Mouse (Mus musculus): ENCODE data around the gene Ubxn2a. TPM values are rescaled to one million over a fixed set of nuclear protein-coding genes. Genes with fewer than 3 reads are reported as not detected.

Ubxn2a gene
- total and polyA plus RNA-seq, 3 experiments: 22.6 to 75.5 (median 58.3) TPM

DNA sequence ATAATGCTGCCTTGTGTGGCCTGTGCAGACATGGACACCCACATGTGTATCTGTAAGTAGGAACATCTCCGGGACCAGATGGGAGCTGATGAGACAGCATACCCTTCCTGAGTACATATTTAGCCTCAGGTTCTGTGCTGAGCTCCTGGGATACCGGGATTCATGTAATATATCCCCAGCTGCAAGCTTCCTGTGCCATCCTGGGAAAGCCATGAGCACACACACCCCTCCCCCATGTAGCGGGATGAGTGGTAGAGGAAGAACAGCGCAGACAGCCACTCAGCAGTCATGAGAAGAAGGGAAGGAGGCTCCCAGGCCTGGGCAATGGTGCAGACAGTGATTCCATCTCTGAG lies 43.2 kb downstream of the Ubxn2a start:
- peaks cover 99% of the 10 kb centered on the region for H3K36me3 ChIP-seq (replicated peaks)
- ATAC-seq (ENCODE audit: extremely low read depth, insufficient number of reproducible peaks, low FRiP score, poor library complexity, severe bottlenecking): no peak

GRCm38 (mm10) chr12:4863654-4864337 lies 43.7 kb downstream of the Ubxn2a start:
- ATAC-seq (ENCODE audit: extremely low read depth, insufficient number of reproducible peaks, low FRiP score, poor library complexity, severe bottlenecking) (no peak), DNase-seq (ENCODE audit: low spot score) (no peak)
- Histone ChIP-seq H3K36me3 (replicated peaks) (peaks cover 94% of the 10 kb centered on the region), H3K4me3 (ENCODE audit: low read depth, low read length) (no peak overlapping the region), H3K27me3 (ENCODE audit: insufficient read depth, low read length) (no peaks in the 10 kb centered on the region), H3K9me3 (replicated peaks) (no peaks in the 10 kb centered on the region), H3K4me1 (ENCODE audit: insufficient read depth, low read depth, low read length) (peaks cover 80% of the 10 kb centered on the region)
- TF ChIP-seq CTCF (IDR thresholded peaks at IDR 0.05; ENCODE audit: low read depth, low read length): no peak
- no peak for TF ChIP-seq GATA1 (IDR thresholded peaks at IDR 0.05; ENCODE audit: borderline replicate concordance, low read length)
- no peak for TF ChIP-seq POLR2AphosphoS5 (IDR thresholded peaks at IDR 0.05; ENCODE audit: insufficient replicate concordance, low read depth, low read length)
- no peak for TF ChIP-seq TAL1 (conservative IDR thresholded peaks at IDR 0.05; ENCODE audit: low read depth, low read length)
- TF ChIP-seq GATA2 (IDR thresholded peaks at IDR 0.05; ENCODE audit: borderline replicate concordance, low read depth, low read length): no peak

More for the DNA sequence above, 43.2 kb downstream of the Ubxn2a start:
- Histone ChIP-seq H3K27me3 (ENCODE audit: insufficient read depth, low read length) (no peaks in the 10 kb centered on the region), H3K4me1 (ENCODE audit: insufficient read depth, low read depth, low read length) (peaks cover 84% of the 10 kb centered on the region), H3K4me3 (ENCODE audit: low read depth, low read length) (no peak overlapping the region), H3K9me3 (replicated peaks) (no peaks in the 10 kb centered on the region)
- TF ChIP-seq GATA2 (IDR thresholded peaks at IDR 0.05; ENCODE audit: borderline replicate concordance, low read depth, low read length) (no peak), POLR2AphosphoS5 (IDR thresholded peaks at IDR 0.05; ENCODE audit: insufficient replicate concordance, low read depth, low read length) (no peak), TAL1 (conservative IDR thresholded peaks at IDR 0.05; ENCODE audit: low read depth, low read length) (no peak), CTCF (IDR thresholded peaks at IDR 0.05; ENCODE audit: low read depth, low read length) (no peak), GATA1 (IDR thresholded peaks at IDR 0.05; ENCODE audit: borderline replicate concordance, low read length) (no peak)
- no peak for DNase-seq (ENCODE audit: low spot score)

- H3K36me3 ChIP-seq (replicated peaks): peaks cover 94% of the 10 kb centered on the region
- TF ChIP-seq GATA2 (IDR thresholded peaks at IDR 0.05; ENCODE audit: borderline replicate concordance, low read depth, low read length): no peak
- TF ChIP-seq CTCF (IDR thresholded peaks at IDR 0.05; ENCODE audit: low read depth, low read length): peak; percentile 47
- TF ChIP-seq GATA1 (IDR thresholded peaks at IDR 0.05; ENCODE audit: borderline replicate concordance, low read length): no peak
- TF ChIP-seq POLR2AphosphoS5 (IDR thresholded peaks at IDR 0.05; ENCODE audit: insufficient replicate concordance, low read depth, low read length): no peak; the same call in 1 of the 2 replicates
- no peak for TF ChIP-seq TAL1 (conservative IDR thresholded peaks at IDR 0.05; ENCODE audit: low read depth, low read length)
- no peak overlapping the region for H3K4me3 ChIP-seq (ENCODE audit: low read depth, low read length)
- H3K9me3 ChIP-seq (replicated peaks): no peaks in the 10 kb centered on the region
- no peak for DNase-seq (ENCODE audit: low spot score)
- no peaks in the 10 kb centered on the region for H3K27me3 ChIP-seq (ENCODE audit: insufficient read depth, low read length)
- no peak for ATAC-seq (ENCODE audit: extremely low read depth, insufficient number of reproducible peaks, low FRiP score, poor library complexity, severe bottlenecking)
- peaks cover 74% of the 10 kb centered on the region for H3K4me1 ChIP-seq (ENCODE audit: insufficient read depth, low read depth, low read length)
These were observed 44.8 kb downstream of the Ubxn2a start for GRCm38 (mm10) chr12:4862672-4863071.

DNA sequence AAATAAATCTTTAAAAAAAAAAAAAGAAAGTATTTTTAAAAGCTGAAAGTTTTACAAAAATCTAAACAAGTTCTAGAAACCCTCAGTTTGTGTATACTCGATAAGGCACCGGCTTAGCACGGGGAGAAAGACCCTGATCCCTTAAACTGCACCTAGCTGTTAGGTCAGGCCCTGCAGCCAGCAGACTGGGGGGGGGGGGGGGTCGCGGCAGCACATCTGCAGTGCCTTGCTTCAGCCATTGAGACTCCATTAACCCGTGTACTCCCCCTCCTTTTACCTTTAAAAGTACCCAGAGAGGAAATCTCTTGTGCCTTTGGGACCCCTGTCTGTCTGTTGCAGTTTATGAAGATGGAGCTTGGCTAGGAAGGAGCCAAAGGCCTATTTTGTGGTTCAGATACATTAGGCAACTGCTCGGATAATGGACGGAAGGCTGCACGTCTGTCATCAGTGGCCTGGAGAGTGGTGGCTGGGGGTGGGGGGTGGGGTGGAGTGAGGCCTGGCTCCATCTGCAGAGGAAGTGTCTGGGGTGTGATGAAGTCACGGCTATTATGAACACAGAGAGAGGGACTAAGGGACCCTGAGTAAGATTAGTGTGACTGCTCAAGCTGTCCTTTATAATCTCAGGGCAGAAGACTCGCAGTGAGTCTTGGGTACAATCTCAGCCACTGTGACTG lies 48.1 kb downstream of the Ubxn2a start:
- DNase-seq (ENCODE audit: low spot score) (peak; percentile 33), ATAC-seq (ENCODE audit: extremely low read depth, insufficient number of reproducible peaks, low FRiP score, poor library complexity, severe bottlenecking) (peak; percentile 29)
- H3K4me3 ChIP-seq (ENCODE audit: low read depth, low read length): no peak overlapping the region
- peaks cover 45% of the 10 kb centered on the region for H3K4me1 ChIP-seq (ENCODE audit: insufficient read depth, low read depth, low read length)
- TF ChIP-seq CTCF (IDR thresholded peaks at IDR 0.05; ENCODE audit: low read depth, low read length) (no peak), GATA1 (IDR thresholded peaks at IDR 0.05; ENCODE audit: borderline replicate concordance, low read length) (no peak), POLR2AphosphoS5 (IDR thresholded peaks at IDR 0.05; ENCODE audit: insufficient replicate concordance, low read depth, low read length) (no peak), TAL1 (conservative IDR thresholded peaks at IDR 0.05; ENCODE audit: low read depth, low read length) (no peak), GATA2 (IDR thresholded peaks at IDR 0.05; ENCODE audit: borderline replicate concordance, low read depth, low read length) (no peak)
- peaks cover 81% of the 10 kb centered on the region for H3K36me3 ChIP-seq (replicated peaks)
- H3K9me3 ChIP-seq (replicated peaks): peaks cover 2% of the 10 kb centered on the region; the same call in 1 of the 2 replicates
- no peaks in the 10 kb centered on the region for H3K27me3 ChIP-seq (ENCODE audit: insufficient read depth, low read length)

DNA sequence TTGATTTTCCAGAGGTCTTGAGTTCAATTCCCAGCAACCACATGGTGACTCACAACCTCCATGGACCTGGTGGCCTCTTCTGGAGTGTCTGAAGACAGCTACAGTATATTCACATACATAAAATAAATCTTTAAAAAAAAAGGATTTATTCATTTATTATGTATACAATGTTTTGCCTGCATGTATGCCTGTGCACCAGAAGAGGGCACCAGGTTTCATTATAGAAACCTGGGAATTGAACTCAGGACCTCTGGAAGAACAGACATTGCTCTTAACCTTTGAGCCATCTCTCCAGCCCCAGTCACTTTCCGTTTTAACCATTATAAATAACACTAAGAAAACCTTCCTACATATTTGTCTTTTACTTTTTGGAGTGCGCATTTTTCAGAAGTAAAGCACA lies 50.7 kb downstream of the Ubxn2a start:
- Histone ChIP-seq H3K36me3 (replicated peaks) (peaks cover 72% of the 10 kb centered on the region), H3K27me3 (ENCODE audit: insufficient read depth, low read length) (no peaks in the 10 kb centered on the region), H3K9me3 (replicated peaks) (peaks cover 2% of the 10 kb centered on the region; the same call in 1 of the 2 replicates), H3K4me1 (ENCODE audit: insufficient read depth, low read depth, low read length) (peaks cover 31% of the 10 kb centered on the region), H3K4me3 (ENCODE audit: low read depth, low read length) (no peak overlapping the region)
- TF ChIP-seq POLR2AphosphoS5 (IDR thresholded peaks at IDR 0.05; ENCODE audit: insufficient replicate concordance, low read depth, low read length) (no peak), GATA1 (IDR thresholded peaks at IDR 0.05; ENCODE audit: borderline replicate concordance, low read length) (no peak), CTCF (IDR thresholded peaks at IDR 0.05; ENCODE audit: low read depth, low read length) (no peak; the same call in 1 of the 2 replicates), GATA2 (IDR thresholded peaks at IDR 0.05; ENCODE audit: borderline replicate concordance, low read depth, low read length) (no peak), TAL1 (conservative IDR thresholded peaks at IDR 0.05; ENCODE audit: low read depth, low read length) (no peak)
- no peak for DNase-seq (ENCODE audit: low spot score)
- no peak for ATAC-seq (ENCODE audit: extremely low read depth, insufficient number of reproducible peaks, low FRiP score, poor library complexity, severe bottlenecking)

- ATAC-seq (ENCODE audit: extremely low read depth, insufficient number of reproducible peaks, low FRiP score, poor library complexity, severe bottlenecking): no peak
- H3K36me3 ChIP-seq (replicated peaks): peaks cover 72% of the 10 kb centered on the region
- no peaks in the 10 kb centered on the region for H3K27me3 ChIP-seq (ENCODE audit: insufficient read depth, low read length)
- TF ChIP-seq CTCF (IDR thresholded peaks at IDR 0.05; ENCODE audit: low read depth, low read length) (peak; percentile 38; the same call in 1 of the 2 replicates), GATA2 (IDR thresholded peaks at IDR 0.05; ENCODE audit: borderline replicate concordance, low read depth, low read length) (no peak)
- no peak for DNase-seq (ENCODE audit: low spot score)
- peaks cover 27% of the 10 kb centered on the region for H3K4me1 ChIP-seq (ENCODE audit: insufficient read depth, low read depth, low read length)
- no peak overlapping the region for H3K4me3 ChIP-seq (ENCODE audit: low read depth, low read length)
- H3K9me3 ChIP-seq (replicated peaks): peaks cover 2% of the 10 kb centered on the region; the same call in 1 of the 2 replicates
These were observed 51.3 kb downstream of the Ubxn2a start for GRCm38 (mm10) chr12:4856160-4856559.

All from G1E (cell line).